In genomic region chr8:11006276-11006630, GRCm38 (mm10) we compare ENCODE assay signal across 8 mouse cellular contexts. TPM values are rescaled to one million over a fixed set of nuclear protein-coding genes. Genes with fewer than 3 reads are reported as not detected.
DNase-seq lines count a peak whose midpoint lies in the region; ATAC-seq and TF ChIP-seq lines count a peak whose summit lies in the region.

No protein-coding gene starts in this region.

- peak overlapping the region; percentile 78 for H3K4me3 ChIP-seq in heart, adult 2 months
- H3K4me3 ChIP-seq in G1E (ENCODE audit: low read depth, low read length): peak overlapping the region; percentile 87
- H3K4me3 ChIP-seq in forebrain, embryonic 14.5 days (ENCODE audit: low read depth, low read length): peak overlapping the region; percentile 75
- peak overlapping the region; percentile 92 for H3K4me3 ChIP-seq in liver, embryonic 13.5 days (replicated peaks)

- H3K4me1 ChIP-seq in heart, adult 2 months (ENCODE audit: control insufficient read depth, insufficient read depth, low read length): peaks cover 9% of the 10 kb centered on the region
- H3K4me1 ChIP-seq in G1E (ENCODE audit: insufficient read depth, low read depth, low read length): peaks cover 62% of the 10 kb centered on the region
- peaks cover 68% of the 10 kb centered on the region for H3K4me1 ChIP-seq in forebrain, embryonic 14.5 days (ENCODE audit: control insufficient read depth, insufficient read depth, low read length)
- peaks cover 74% of the 10 kb centered on the region for H3K4me1 ChIP-seq in liver, embryonic 13.5 days (replicated peaks)

- H3K9me3 ChIP-seq in G1E (replicated peaks): no peaks in the 10 kb centered on the region
- H3K9me3 ChIP-seq in forebrain, embryonic 14.5 days (replicated peaks; ENCODE audit: control insufficient read depth, low read length): no peaks in the 10 kb centered on the region
- H3K9me3 ChIP-seq in liver, embryonic 13.5 days (replicated peaks): no peaks in the 10 kb centered on the region

- 72% methylated on average over 9 of the region's 9 CpGs for WGBS in heart, adult 2 months
- WGBS in forebrain, embryonic 14.5 days: 80% methylated on average over 9 of the region's 9 CpGs
- WGBS in liver, embryonic 13.5 days (ENCODE audit: insufficient replicate concordance): 87% methylated on average over 9 of the region's 9 CpGs

- no peak for TF ChIP-seq EP300 in heart, adult 2 months (IDR thresholded peaks at IDR 0.05; ENCODE audit: insufficient read depth, low read depth, low read length)

- peak overlapping the region; percentile 93 for H3K4me2 ChIP-seq in forebrain, embryonic 14.5 days (ENCODE audit: low read length)
- peak overlapping the region; percentile 97 for H3K4me2 ChIP-seq in liver, embryonic 13.5 days

- H3K9ac ChIP-seq in heart, adult 2 months (ENCODE audit: low read depth, low read length): peak overlapping the region; percentile 72
- H3K9ac ChIP-seq in forebrain, embryonic 14.5 days (ENCODE audit: low read length): peak overlapping the region; percentile 85
- H3K9ac ChIP-seq in liver, embryonic 13.5 days: peak overlapping the region; percentile 97

- H3K36me3 ChIP-seq in heart, adult 2 months (ENCODE audit: control insufficient read depth, insufficient read depth, low read length): no peaks in the 10 kb centered on the region
- H3K36me3 ChIP-seq in G1E (replicated peaks): peaks cover 62% of the 10 kb centered on the region
- H3K36me3 ChIP-seq in forebrain, embryonic 14.5 days (ENCODE audit: control insufficient read depth, insufficient read depth, low read length): peaks cover 12% of the 10 kb centered on the region; the same call in 1 of the 2 replicates
- H3K36me3 ChIP-seq in liver, embryonic 13.5 days: peaks cover 34% of the 10 kb centered on the region

- no peaks in the 10 kb centered on the region for H3K27me3 ChIP-seq in heart, adult 2 months (ENCODE audit: control insufficient read depth, insufficient read depth, low read length)
- no peaks in the 10 kb centered on the region for H3K27me3 ChIP-seq in G1E (ENCODE audit: insufficient read depth, low read length)
- 0 out of 2 replicates have a peak, but pooled peaks cover 3% of the 10 kb centered on the region for H3K27me3 ChIP-seq in forebrain, embryonic 14.5 days (replicated peaks; ENCODE audit: control insufficient read depth, insufficient read depth, low read length)
- peaks cover 5% of the 10 kb centered on the region; the same call in 1 of the 2 replicates for H3K27me3 ChIP-seq in liver, embryonic 13.5 days

- no peak for DNase-seq in heart, adult 2 months
- DNase-seq in heart, postnatal 10 days: no peak
- DNase-seq in G1E (ENCODE audit: low spot score): no peak
- no peak for DNase-seq in forebrain, embryonic 14.5 days (ENCODE audit: low spot score)
- DNase-seq in liver, embryonic 13.5 days: no peak
- no peak for DNase-seq in gastrocnemius, postnatal 4 days (ENCODE audit: low spot score in 2 of 2)
- DNase-seq in gastrocnemius, postnatal 36 days: no peak
- DNase-seq in left cerebral cortex, adult 9 months (ENCODE audit: low spot score in 2 of 2): no peak

- no peak for ATAC-seq in G1E (ENCODE audit: extremely low read depth, insufficient number of reproducible peaks, low FRiP score, poor library complexity, severe bottlenecking)
- ATAC-seq in forebrain, embryonic 14.5 days: no peak
- ATAC-seq in liver, embryonic 13.5 days (ENCODE audit: low read depth): no peak

- intact Hi-C loops in heart, adult 2 months (cut with DNase I): loop anchor here (5.0 kb wide), 3 partner anchors 124 to 354 kb away; no protein-coding TSS in a partner anchor
- intact Hi-C loops in heart, postnatal 10 days (cut with DNase I): loop anchor here (5.0 kb wide), 3 partner anchors 124 to 354 kb away; no protein-coding TSS in a partner anchor
- intact Hi-C loops in gastrocnemius, postnatal 36 days (cut with DNase I): loop anchor here (2.0 to 5.0 kb wide), 4 partner anchors 44 to 569 kb away; no protein-coding TSS in a partner anchor

- no peak for TF ChIP-seq CTCF in heart, adult 2 months (IDR thresholded peaks at IDR 0.05)
- TF ChIP-seq CTCF in G1E (IDR thresholded peaks at IDR 0.05; ENCODE audit: low read depth, low read length): no peak

- H3K27ac ChIP-seq in heart, adult 2 months: no peak overlapping the region; the same call in 1 of the 2 replicates
- no peak overlapping the region; the same call in 1 of the 2 replicates for H3K27ac ChIP-seq in forebrain, embryonic 14.5 days (ENCODE audit: low read depth, low read length)
- peak overlapping the region; percentile 97; the same call in 1 of the 2 replicates for H3K27ac ChIP-seq in liver, embryonic 13.5 days

- 0 out of 2 replicates have a peak, but pooled peaks cover 2% of the 10 kb centered on the region for H3K79me2 ChIP-seq in heart, adult 2 months (replicated peaks; ENCODE audit: control insufficient read depth, insufficient read depth, low read length)

- TF ChIP-seq POLR2A in heart, adult 2 months (IDR thresholded peaks at IDR 0.05; ENCODE audit: insufficient read depth, low read depth, low read length): no peak

RNA-seq across cellular contexts. Expression of gene Irs2, which starts 2.0 kb away (rescaled TPM):
- total RNA-seq in heart, adult 2 months (2021): 10 to 100 TPM; 13.5 to 19.0 TPM
- 4.5 TPM in 2 replicates for polyA plus RNA-seq in heart, adult 2 months (2012; rRNA removed)
- 10 to 100 TPM; 17.7 to 22.0 TPM for total RNA-seq in heart, postnatal 10 days (2021)
- total RNA-seq in G1E (2014; fragmentation: Nextera tagmentation) (92.1 and 97.9 TPM in 2 replicates), G1E (2017) (15.6 and 17.4 TPM in 2 replicates)
- polyA plus RNA-seq in G1E (2012): 78.5 and 83.6 TPM in 2 replicates
- polyA plus RNA-seq in forebrain, embryonic 14.5 days (2014; fragmentation: Nextera tagmentation; extraction: Ambion mirVana): 3.9 and 4.0 TPM in 2 replicates
- polyA plus RNA-seq in liver, embryonic 13.5 days (2015; fragmentation: Nextera tagmentation; extraction: Ambion mirVana): 2.9 and 3.4 TPM in 2 replicates
- total RNA-seq in gastrocnemius, postnatal 4 days (2021): 10 to 100 TPM; 15.8 to 16.5 TPM
- total RNA-seq in gastrocnemius, postnatal 36 days (2021): 10 to 100 TPM; 17.9 to 18.9 TPM
